Mouse (Mus musculus) large intestine, adult 2 months (tissue): Measurements from ENCODE around the gene Appl1. TPM values are rescaled to one million over a fixed set of nuclear protein-coding genes. Genes with fewer than 3 reads are reported as not detected.

ENCODE experiments used
- DNase-seq: peaks from one replicate; pipeline ENCODE4 v3.0.0-alpha.2; 2012; ENCODE audit warnings: low read depth, low spot score
- WGBS: fragments of 180-500 bp; shearing (Covaris S2); methylation state at CpG from one replicate; pipeline ENCODE4 v1.1.7; 2018; 5-methylcytosine and 5-hydroxymethylcytosine counted together
- polyA plus RNA-seq: library from polyadenylated mRNA; depleted of rRNA; stranded (reverse); fragments of >200 nt; gene quantifications from 2 replicates; pipeline ENCODE4 v1.2.3, GENCODE M21; 2012; rRNA removed

Appl1 gene
- polyA plus RNA-seq, 1 experiment = 2.9 TPM

GRCm38 (mm10) chr14:26878756-26879155, 92.3 kb downstream of the Appl1 start:
- 25% methylated on average over 4 of the region's 4 CpGs for WGBS
- no peak for DNase-seq

Other genes starting within 250 kb of the Appl1 start
- gene Asb14, start 76.7 kb downstream of the Appl1 start, polyA plus RNA-seq = not detected in 2 replicates
- gene Hesx1, start 23.2 kb upstream of the Appl1 start, polyA plus RNA-seq = not detected in 2 replicates
- 0.98 and 1.8 TPM in 2 replicates for gene Il17rd, start 67.7 kb upstream of the Appl1 start, polyA plus RNA-seq
- gene Arhgef3, start 143.7 kb upstream of the Appl1 start, polyA plus RNA-seq = 8.4 and 12.2 TPM in 2 replicates